Mouse (Mus musculus): ENCODE measurements around the gene Fdx1. TPM values are rescaled to one million over a fixed set of nuclear protein-coding genes. Genes with fewer than 3 reads are reported as not detected.
A peak's percentile ranks its signal among the peaks of the same experiment; 100 is the strongest.

Gene Fdx1
- polyA plus RNA-seq, 1 experiment from 2014 or later = 78.0 TPM

DNA sequence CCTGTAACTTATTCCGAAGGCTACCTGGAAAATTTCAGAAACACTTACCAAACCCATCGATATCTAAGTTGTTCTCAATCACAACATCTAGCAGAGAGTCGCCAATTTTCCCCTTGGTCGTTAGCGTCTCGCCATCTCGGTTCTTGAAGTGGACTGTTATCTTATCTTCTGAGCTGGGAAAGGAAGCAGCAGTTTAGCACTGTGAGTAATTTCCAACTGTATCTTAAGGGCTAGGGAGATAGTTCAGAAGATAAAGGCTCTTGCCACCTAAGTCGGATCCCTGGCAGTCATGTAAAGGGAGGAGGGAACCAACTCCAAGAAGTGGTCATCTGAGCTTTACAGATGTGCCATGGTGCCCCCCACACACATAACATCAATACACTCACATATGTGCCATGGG, 6.3 kb downstream of the Fdx1 start:
- no peak for ATAC-seq
- no peaks in the 10 kb centered on the region for H3K36me3 ChIP-seq
- no peak overlapping the region for H3K4me2 ChIP-seq (replicated peaks)
- H3K4me3 ChIP-seq (replicated peaks) = no peak overlapping the region
- no peak overlapping the region for H3K9ac ChIP-seq
- H3K27ac ChIP-seq = no peak overlapping the region
- peaks cover 4% of the 10 kb centered on the region; the same call in 1 of the 2 replicates for H3K4me1 ChIP-seq (replicated peaks)
- no peaks in the 10 kb centered on the region for H3K9me3 ChIP-seq
- H3K27me3 ChIP-seq (replicated peaks) = no peaks in the 10 kb centered on the region
- WGBS = 76% methylated on average over 8 of the region's 8 CpGs

DNA sequence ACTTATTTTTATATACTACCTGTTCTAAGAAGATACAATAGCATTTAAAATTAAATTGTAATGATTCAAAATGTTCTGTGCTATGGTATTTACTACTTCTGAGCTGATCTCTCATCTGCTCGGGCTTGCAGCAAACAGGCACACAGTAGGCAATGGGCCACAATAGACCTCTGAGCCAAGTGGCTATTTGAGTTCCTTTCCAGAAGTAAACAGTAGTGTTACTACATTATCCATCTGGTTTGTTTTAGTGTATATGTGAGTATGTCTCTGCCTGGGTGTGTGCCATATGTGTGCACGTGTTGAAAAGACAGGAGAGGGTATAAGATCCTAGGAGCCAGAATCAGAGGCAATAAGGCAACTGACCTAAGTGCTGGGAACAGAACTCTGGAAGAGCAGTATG, 6.9 kb downstream of the Fdx1 start:
- no peaks in the 10 kb centered on the region for H3K36me3 ChIP-seq
- H3K4me2 ChIP-seq (replicated peaks) = no peak overlapping the region
- H3K4me3 ChIP-seq (replicated peaks) = no peak overlapping the region
- no peaks in the 10 kb centered on the region for H3K9me3 ChIP-seq
- no peak overlapping the region for H3K9ac ChIP-seq
- H3K27me3 ChIP-seq (replicated peaks) = no peaks in the 10 kb centered on the region
- no peak overlapping the region for H3K27ac ChIP-seq
- 73% methylated on average over 2 of the region's 2 CpGs for WGBS
- ATAC-seq = no peak
- H3K4me1 ChIP-seq (replicated peaks) = peaks cover 4% of the 10 kb centered on the region; the same call in 1 of the 2 replicates

- Histone ChIP-seq H3K27ac (no peak overlapping the region), H3K4me3 (replicated peaks) (no peak overlapping the region), H3K27me3 (replicated peaks) (no peaks in the 10 kb centered on the region), H3K9me3 (no peaks in the 10 kb centered on the region), H3K9ac (no peak overlapping the region), H3K4me1 (replicated peaks) (no peaks in the 10 kb centered on the region), H3K36me3 (0 out of 2 replicates have a peak, but pooled peaks cover 4% of the 10 kb centered on the region), H3K4me2 (replicated peaks) (no peak overlapping the region)
- 47% methylated on average over 2 of the region's 2 CpGs for WGBS
- ATAC-seq = no peak
Measured at GRCm38 (mm10) chr9:51951337-51951736, 12.0 kb downstream of the Fdx1 start.

DNA sequence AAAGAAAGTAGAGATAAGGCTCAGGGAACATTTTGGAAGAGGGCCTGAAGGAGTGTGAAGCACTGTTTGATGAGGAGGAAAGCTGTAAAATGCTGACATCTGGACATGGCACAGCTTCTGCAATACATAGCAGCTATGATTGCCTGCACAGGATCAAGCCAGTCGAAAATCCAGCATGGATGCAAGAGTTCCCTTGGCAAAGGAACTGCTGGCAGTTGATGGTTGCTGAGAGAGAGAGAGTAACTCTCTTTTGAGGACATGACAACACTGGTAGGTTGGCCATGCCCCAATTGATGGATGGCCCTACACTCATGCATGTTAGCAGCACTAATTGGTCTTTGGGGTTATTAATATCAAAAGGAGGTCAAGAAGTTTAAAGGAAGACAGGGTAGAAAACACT, 12.7 kb downstream of the Fdx1 start:
- H3K9me3 ChIP-seq = no peaks in the 10 kb centered on the region
- H3K4me1 ChIP-seq (replicated peaks) = no peaks in the 10 kb centered on the region
- no peak overlapping the region for H3K27ac ChIP-seq
- no peak for ATAC-seq
- H3K27me3 ChIP-seq (replicated peaks) = no peaks in the 10 kb centered on the region
- WGBS = 64% methylated on average over 1 of the region's 1 CpGs
- H3K4me3 ChIP-seq (replicated peaks) = no peak overlapping the region
- H3K9ac ChIP-seq = no peak overlapping the region
- no peak overlapping the region for H3K4me2 ChIP-seq (replicated peaks)
- H3K36me3 ChIP-seq = 0 out of 2 replicates have a peak, but pooled peaks cover 4% of the 10 kb centered on the region

GRCm38 (mm10) chr9:51950225-51950624, 13.1 kb downstream of the Fdx1 start:
- H3K4me1 ChIP-seq (replicated peaks) = no peaks in the 10 kb centered on the region
- ATAC-seq = no peak
- 91% methylated on average over 3 of the region's 3 CpGs for WGBS

DNA sequence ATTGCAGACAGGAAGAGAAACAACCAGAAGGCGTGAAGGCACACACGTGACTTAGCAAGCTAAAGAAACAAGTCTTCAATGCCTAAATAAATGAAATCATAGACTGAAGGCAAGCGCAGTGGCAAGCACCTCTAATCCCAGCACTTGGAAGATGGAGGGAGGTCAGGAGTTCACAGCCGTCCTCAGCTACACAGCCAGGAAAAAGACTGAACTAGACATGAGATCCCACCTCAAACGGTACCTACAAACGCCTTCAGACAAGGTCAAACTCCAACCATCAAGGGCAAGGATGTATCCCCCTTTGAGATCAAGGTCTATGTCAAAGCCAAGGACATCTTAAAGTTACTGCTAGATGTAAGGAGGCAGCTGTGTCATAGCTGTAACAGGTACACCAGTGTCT, 19.4 kb downstream of the Fdx1 start:
- Histone ChIP-seq H3K27ac (no peak overlapping the region), H3K4me2 (replicated peaks) (no peak overlapping the region), H3K9ac (no peak overlapping the region), H3K4me3 (replicated peaks) (no peak overlapping the region), H3K4me1 (replicated peaks) (no peaks in the 10 kb centered on the region), H3K9me3 (no peaks in the 10 kb centered on the region), H3K36me3 (0 out of 2 replicates have a peak, but pooled peaks cover 4% of the 10 kb centered on the region), H3K27me3 (replicated peaks) (no peaks in the 10 kb centered on the region)
- ATAC-seq = no peak
- WGBS = 92% methylated on average over 6 of the region's 6 CpGs

More at GRCm38 (mm10) chr9:51950225-51950624, 13.1 kb downstream of the Fdx1 start:
- Histone ChIP-seq H3K36me3 (0 out of 2 replicates have a peak, but pooled peaks cover 4% of the 10 kb centered on the region), H3K9me3 (no peaks in the 10 kb centered on the region), H3K27me3 (replicated peaks) (no peaks in the 10 kb centered on the region), H3K4me2 (replicated peaks) (no peak overlapping the region), H3K9ac (no peak overlapping the region), H3K27ac (no peak overlapping the region), H3K4me3 (replicated peaks) (no peak overlapping the region)

- no peaks in the 10 kb centered on the region for H3K27me3 ChIP-seq (replicated peaks)
- H3K4me2 ChIP-seq (replicated peaks) = no peak overlapping the region
- no peak overlapping the region for H3K27ac ChIP-seq
- no peak overlapping the region for H3K4me3 ChIP-seq (replicated peaks)
- H3K4me1 ChIP-seq (replicated peaks) = no peaks in the 10 kb centered on the region
- WGBS = 76% methylated on average over 1 of the region's 1 CpGs
- no peaks in the 10 kb centered on the region for H3K36me3 ChIP-seq
- H3K9ac ChIP-seq = no peak overlapping the region
- no peak for ATAC-seq
- H3K9me3 ChIP-seq = no peaks in the 10 kb centered on the region
Measured at GRCm38 (mm10) chr9:51934641-51935040, 28.7 kb downstream of the Fdx1 start.

- Histone ChIP-seq H3K27ac (no peak overlapping the region), H3K4me3 (replicated peaks) (no peak overlapping the region), H3K9ac (no peak overlapping the region), H3K4me1 (replicated peaks) (peaks cover 5% of the 10 kb centered on the region; the same call in 1 of the 2 replicates), H3K27me3 (replicated peaks) (no peaks in the 10 kb centered on the region), H3K36me3 (no peaks in the 10 kb centered on the region), H3K4me2 (replicated peaks) (no peak overlapping the region), H3K9me3 (no peaks in the 10 kb centered on the region)
- no peak for ATAC-seq
- WGBS = 59% methylated on average over 3 of the region's 3 CpGs
Measured at GRCm38 (mm10) chr9:51931997-51932396, 31.4 kb downstream of the Fdx1 start.

DNA sequence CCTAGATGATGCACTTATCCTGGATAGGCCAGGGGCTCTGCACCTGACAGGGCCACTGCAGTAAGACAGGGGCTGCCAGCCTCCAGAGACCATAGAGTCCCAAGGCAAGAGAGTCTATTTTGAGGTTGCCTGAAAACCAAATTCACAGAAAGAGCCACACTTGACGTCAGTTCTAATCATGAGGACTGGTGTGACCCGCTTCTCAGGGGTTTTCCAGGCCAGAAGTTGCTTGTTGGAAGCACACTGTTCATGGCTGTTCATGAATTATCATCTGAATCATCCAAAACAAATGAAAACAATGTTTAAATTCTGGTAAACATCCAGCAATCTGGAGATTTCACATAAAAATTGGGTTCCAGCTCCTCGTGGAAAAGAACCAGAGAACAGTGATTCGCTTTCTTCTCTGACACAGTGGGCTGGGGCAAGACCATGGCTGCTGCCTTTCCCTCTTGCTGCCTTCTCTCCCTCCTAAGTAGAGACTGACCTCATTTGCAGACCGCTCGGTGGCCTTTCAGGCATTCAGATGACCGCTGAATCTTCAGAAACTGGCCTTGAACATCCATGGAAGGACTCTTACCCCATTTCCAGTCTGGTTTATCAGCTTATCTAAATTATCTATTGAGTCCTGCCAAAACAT, 32.2 kb downstream of the Fdx1 start:
- ATAC-seq = no peak
- Histone ChIP-seq H3K4me3 (replicated peaks) (no peak overlapping the region), H3K27ac (no peak overlapping the region), H3K9me3 (no peaks in the 10 kb centered on the region), H3K4me1 (replicated peaks) (peaks cover 5% of the 10 kb centered on the region; the same call in 1 of the 2 replicates), H3K4me2 (replicated peaks) (no peak overlapping the region), H3K9ac (no peak overlapping the region), H3K36me3 (no peaks in the 10 kb centered on the region), H3K27me3 (replicated peaks) (no peaks in the 10 kb centered on the region)
- WGBS = 80% methylated on average over 7 of the region's 7 CpGs

- WGBS = 73% methylated on average over 5 of the region's 5 CpGs
- Histone ChIP-seq H3K4me1 (replicated peaks) (peaks cover 5% of the 10 kb centered on the region; the same call in 1 of the 2 replicates), H3K9ac (no peak overlapping the region), H3K27ac (no peak overlapping the region), H3K36me3 (no peaks in the 10 kb centered on the region), H3K27me3 (replicated peaks) (no peaks in the 10 kb centered on the region), H3K4me2 (replicated peaks) (no peak overlapping the region), H3K9me3 (no peaks in the 10 kb centered on the region), H3K4me3 (replicated peaks) (no peak overlapping the region)
- no peak for ATAC-seq
Measured at GRCm38 (mm10) chr9:51929972-51930371, 33.4 kb downstream of the Fdx1 start.

GRCm38 (mm10) chr9:51928659-51929058, 34.7 kb downstream of the Fdx1 start:
- Histone ChIP-seq H3K4me1 (replicated peaks) (peaks cover 5% of the 10 kb centered on the region; the same call in 1 of the 2 replicates), H3K27me3 (replicated peaks) (no peaks in the 10 kb centered on the region), H3K36me3 (no peaks in the 10 kb centered on the region), H3K27ac (no peak overlapping the region), H3K4me3 (replicated peaks) (no peak overlapping the region), H3K9ac (no peak overlapping the region), H3K4me2 (replicated peaks) (no peak overlapping the region), H3K9me3 (no peaks in the 10 kb centered on the region)
- ATAC-seq = no peak
- WGBS = 57% methylated on average over 7 of the region's 7 CpGs

GRCm38 (mm10) chr9:51928116-51928515, 35.2 kb downstream of the Fdx1 start:
- peak overlapping the region; percentile 24; the same call in 1 of the 2 replicates for H3K4me2 ChIP-seq (replicated peaks)
- WGBS = 28% methylated on average over 10 of the region's 10 CpGs
- ATAC-seq = no peak; the same call in 1 of the 2 replicates

DNA sequence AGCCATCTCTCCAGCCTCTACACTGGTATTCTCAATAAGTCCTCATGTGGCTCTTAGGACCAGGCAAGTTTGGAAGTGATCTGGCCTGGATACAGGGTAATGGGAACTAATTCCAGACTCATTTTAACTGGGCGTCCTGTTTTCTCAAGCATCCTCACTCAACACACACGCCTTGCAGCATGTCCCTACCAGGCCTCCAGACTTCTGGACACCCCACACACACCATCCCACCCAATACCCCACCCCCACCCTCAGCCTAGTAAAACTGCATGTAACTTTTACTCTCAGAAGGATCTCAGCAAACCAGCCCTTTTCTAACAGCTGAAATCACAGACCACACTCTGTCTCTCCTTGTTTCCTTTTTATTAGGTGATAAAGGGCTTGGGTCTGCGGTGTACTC, 35.7 kb downstream of the Fdx1 start:
- WGBS = 42% methylated on average over 3 of the region's 3 CpGs
- no peak overlapping the region for H3K27ac ChIP-seq
- H3K9me3 ChIP-seq = no peaks in the 10 kb centered on the region
- H3K4me3 ChIP-seq (replicated peaks) = no peak overlapping the region
- no peaks in the 10 kb centered on the region for H3K36me3 ChIP-seq
- H3K9ac ChIP-seq = no peak overlapping the region
- H3K27me3 ChIP-seq (replicated peaks) = no peaks in the 10 kb centered on the region
- no peak for ATAC-seq
- H3K4me2 ChIP-seq (replicated peaks) = peak overlapping the region; percentile 24; the same call in 1 of the 2 replicates
- H3K4me1 ChIP-seq (replicated peaks) = peaks cover 5% of the 10 kb centered on the region; the same call in 1 of the 2 replicates

More at GRCm38 (mm10) chr9:51928116-51928515, 35.2 kb downstream of the Fdx1 start:
- H3K27ac ChIP-seq = no peak overlapping the region
- peaks cover 5% of the 10 kb centered on the region; the same call in 1 of the 2 replicates for H3K4me1 ChIP-seq (replicated peaks)
- H3K27me3 ChIP-seq (replicated peaks) = no peaks in the 10 kb centered on the region
- H3K9ac ChIP-seq = no peak overlapping the region
- H3K4me3 ChIP-seq (replicated peaks) = no peak overlapping the region
- H3K9me3 ChIP-seq = no peaks in the 10 kb centered on the region
- H3K36me3 ChIP-seq = no peaks in the 10 kb centered on the region
